Mouse (Mus musculus) kidney, postnatal 36 days (tissue): ENCODE measurements around the gene Filip1.

Experiments used
- DNase-seq, 2 experiments: peaks; one replicate each; pipeline ENCODE4 v3.0.0; 2021 to 2022; ENCODE audit warnings: mixed read lengths in 2 of 2

The Filip1 gene

DNA sequence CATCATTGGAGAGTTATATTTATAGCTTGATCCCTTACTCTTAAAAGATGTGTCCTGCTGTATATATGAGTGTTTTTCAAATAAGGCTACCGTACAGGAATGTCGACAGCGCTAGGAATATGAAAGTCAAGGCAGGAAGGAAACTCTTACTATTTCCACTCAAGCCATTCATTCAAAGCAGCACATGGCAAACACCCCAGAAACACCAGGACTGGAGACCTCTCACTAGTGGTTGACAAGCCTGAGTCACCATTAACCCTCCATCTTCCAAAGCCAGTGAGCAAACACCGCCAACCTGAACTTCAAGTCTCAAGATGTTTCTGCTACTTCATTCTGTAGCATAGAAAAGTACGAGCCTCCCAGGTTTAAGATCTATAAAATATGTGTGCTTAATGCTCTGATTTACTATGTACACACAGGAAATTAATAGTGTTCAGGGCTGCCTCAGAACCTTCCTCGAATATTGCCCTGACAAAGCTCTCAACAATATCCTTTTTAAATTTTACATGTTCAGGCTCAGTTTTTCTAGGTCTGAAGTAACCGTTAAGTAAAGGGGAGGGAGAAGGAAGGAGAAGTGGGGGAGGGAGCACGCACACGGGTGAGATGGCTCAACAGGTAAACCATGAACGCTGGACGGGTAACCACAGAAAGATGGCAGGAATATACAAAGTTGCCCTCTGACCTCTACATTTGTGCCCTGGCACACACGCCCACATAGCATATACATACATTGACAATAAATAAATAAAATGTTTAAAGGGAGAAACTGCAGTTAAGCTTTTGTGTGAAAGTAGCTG lies 34.2 kb downstream of the Filip1 start:
- no peak for DNase-seq

DNA sequence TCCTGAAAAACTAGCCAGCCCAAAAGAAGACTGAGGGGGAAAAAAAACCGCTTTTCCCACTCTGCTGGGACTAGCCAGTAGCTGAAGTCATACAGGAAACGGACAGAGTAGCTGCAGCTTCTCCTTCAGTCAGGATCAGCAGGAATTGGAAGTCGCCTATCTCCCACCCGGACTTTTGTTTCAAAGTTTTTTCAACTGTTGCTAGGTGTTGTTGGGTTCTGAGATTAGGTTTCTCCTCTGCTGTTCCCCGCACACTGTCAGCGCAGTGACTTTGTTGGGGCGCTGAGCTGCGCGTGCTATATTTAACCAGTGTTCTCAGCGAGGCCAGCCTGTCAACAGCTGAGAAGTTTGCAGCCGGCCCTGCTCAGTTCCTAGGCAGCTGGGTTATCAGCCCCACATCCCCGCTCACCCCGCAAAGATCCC lies 35.1 kb downstream of the Filip1 start:
- peak in 1 of 2 experiments; percentile 54 for DNase-seq

DNA sequence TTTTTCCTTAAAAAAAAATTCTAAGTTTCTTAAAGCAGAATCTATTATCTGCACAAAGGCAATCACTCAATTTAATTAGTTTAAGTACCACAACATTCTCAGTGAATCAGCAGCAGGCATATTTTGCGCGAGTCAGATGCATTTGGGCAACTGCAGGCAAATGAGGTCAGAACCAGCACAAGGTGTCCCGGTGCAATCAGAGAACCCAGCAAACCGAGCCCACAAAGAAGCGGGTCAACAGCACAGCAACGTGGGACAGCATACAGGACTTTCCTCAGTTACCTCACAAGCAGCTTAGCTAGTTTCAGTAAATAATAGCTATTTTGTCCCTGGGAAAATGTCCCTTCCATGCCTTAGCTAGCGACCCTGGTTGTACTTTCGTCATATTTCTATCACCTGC lies 35.9 kb downstream of the Filip1 start:
- DNase-seq: no peak

DNA sequence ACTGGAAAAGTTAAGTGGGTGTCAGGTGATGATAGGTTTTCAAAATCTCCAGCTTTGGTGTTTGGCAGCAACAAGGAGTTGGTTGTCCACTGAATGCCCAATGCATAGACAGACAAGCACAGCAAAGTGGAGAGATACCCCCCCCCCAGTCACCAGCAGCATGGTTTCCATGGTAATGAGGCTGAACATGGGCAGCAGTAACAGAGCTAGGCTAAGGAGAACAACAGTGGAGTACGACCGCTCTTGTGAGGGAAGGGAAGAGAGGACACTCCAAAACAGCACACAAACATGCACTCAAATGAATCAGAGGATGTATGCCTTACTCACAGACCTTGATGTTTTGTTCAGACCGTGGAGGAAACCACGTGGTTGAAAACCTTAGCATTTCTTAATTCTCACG lies 37.5 kb downstream of the Filip1 start:
- no peak for DNase-seq

DNA sequence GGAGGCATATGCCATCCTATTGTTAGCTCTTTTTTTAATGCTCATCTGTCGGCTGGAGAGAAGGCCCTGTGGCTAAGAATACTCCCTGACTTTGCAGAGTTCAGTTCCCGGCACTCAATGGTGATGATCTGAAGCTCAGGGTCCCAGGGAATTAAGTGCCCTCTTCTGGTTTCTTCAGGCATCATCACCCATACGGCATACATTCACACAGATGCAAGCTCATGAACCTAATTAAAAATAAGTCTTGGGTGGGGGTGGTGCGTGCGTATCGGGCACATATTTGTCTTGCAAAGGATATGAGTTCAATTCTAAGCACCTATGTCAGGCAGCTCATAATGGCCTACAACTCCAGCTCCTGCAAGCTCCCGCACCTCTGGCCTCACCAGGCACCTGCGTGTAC lies 39.1 kb downstream of the Filip1 start:
- no peak for DNase-seq

DNA sequence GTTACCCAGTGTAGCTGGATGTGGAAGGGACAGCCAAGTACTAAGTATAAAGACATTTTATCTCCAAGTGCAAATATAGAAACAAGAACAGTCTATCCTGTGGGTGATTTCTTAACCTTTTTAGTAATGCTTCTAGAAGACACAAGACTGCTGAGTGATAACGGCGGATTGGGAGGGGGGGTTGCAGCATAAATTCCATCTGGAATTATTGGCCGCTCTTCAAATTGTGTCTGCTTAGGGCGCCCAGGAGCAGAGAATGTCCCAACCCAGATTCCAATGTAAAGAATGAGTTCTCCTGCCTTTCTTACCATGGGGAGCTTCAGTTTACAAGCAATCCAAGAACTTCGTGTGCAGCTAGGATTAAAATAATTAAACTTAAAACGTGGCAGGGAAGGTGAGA lies 39.9 kb downstream of the Filip1 start:
- DNase-seq: no peak

DNA sequence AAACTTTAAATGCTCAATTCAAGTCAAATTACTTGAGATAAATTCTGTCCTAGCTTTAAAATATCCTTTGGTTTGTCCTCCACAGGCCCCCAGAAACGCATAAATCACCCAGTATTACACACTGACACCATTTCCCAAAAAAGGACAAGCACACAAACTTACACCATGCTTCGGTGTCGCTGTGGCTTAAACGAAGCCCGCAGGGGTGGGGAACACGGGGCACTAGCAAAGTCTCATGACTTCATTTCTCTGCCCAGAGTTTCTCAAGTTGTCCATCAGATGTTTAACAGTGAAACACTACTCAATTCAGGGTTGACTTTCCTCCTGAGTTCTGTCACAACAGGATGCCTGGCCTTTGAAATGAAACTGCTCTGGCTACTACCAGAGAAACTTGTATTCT lies 41.0 kb downstream of the Filip1 start:
- no peak for DNase-seq

DNA sequence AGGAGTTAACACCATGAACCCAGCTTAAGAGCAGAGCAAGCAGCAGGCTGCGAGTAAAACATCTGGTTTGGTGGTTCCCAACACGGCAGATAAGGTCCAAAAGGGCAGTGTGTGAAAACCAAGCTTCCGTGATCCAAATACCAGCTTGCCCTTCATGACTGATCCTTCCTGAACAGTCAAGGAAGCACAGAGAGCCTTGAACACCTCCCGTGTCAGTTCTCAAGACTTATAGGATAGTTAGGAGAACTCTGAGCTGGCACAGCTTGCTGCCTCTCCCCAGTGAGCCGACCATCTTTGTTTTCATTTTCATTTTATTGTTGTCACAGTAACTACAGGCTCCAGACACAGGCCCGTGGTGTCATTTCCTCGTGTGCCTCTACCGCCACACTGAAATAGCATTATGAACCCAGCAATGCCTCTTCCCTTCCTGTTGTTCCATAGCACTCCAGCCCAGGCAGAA lies 42.0 kb downstream of the Filip1 start:
- DNase-seq: peak in 1 of 2 experiments; percentile 23

DNA sequence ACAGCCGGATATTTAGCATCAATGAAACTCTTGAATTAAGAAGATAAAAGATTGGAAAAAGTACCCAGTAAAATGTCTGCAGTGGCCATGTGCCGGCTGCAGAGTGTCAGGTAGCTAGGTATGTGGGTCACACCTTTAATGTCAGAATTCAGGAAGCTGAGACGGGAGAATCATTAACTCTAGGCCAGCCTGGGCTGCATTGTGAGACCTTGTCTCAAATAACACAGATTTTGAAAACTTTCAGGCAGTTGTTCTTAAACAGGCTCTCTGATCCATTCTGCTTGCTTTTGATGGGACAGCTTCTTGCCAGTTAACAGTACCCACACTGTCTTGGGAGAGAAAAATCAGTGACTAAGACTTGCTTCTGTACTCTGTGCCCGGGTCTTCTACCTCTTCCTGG lies 43.1 kb downstream of the Filip1 start:
- peak in 1 of 2 experiments; percentile 12 for DNase-seq

DNA sequence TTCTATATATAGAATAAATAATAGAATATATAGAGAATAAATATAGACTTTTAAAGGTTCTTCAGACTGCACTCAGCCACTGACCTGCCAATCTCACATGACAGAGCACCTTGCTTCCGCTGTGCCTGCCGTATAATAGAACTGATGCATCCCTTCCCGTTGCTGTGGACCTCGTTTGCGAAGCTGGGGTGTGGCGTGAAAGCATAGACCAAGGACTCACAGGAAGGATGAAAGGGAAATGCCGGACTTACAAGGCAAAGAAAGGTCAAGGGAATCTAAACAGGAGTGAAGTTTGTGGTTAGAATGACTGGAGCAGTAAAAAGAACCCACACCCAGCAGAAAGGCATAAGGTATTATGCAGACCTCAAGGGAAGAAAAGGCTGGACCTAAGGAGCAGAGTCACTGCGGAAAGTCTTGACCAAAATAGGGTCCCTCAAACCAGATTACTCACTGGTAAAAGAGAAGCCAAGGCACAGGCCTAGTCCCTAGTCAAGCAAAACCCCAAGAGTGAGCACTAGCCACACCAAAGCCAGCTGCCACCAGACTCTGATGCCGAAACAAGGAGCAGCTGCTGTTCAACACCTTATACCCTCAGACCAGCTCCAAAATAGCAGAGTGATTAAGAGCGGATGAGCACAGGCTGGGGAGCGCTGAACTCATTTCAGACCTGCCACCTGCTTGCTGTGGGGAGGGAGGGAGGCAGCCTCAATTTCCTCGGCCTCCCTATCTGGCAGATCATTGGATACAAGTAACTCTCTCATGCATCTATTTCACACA lies 45.8 kb downstream of the Filip1 start:
- DNase-seq: no peak

DNA sequence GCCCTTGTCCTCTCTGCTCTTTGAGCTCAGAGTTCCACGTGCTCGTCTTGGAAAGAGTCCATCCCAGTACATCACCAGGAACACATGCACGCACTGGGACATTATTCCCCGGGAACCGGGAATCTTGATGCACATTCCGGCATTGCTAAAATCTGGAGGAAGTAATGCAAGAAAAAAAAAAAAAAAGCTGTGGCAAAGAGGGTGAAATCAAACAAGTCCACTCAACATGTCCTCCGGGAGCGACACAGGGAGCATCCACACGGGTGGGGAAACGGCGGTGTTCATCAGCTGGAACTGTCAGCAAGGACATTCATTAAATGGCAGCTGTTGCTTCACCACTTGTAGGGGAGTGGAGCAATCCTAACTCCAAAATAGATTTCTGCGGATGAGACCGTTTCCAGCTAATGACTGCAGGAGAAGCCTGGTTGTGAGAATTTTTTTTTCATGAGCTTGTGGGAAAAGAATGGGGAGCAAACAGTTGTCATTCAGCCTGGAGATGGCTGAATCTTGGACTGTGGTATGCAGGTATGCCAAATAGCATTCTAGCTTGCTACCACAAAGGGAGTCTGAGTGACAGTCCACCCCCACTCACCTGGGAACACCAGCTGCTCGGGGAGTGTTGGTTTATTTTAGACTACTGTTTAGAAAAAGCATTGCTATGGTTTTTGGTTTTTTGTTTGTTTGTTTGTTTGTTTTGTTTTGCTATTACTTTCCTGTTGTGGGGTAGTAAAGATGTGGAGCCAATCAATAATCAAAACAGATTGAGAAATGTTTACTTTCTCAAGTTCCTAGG lies 46.9 kb downstream of the Filip1 start:
- peak; percentile 41 to 54 for DNase-seq

DNA sequence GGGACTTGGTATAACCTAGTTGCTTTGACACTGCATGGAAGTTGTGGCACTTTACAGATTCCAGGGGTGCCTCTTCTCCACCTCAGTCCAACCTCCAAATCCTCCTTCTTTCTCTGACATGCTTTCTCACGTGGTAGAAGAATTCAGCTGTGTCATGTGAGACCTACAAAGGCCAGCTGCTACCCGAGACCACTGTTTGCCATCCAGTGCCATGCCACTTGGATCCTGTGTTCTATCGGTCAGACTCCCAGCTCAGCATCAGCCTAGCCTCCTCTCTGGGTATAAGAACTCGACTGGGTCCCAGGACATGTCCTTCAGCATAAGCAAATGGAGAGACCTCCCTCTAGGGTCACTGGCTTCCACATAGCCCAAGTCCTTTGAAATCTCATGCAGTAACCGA lies 47.6 kb downstream of the Filip1 start:
- DNase-seq: no peak

DNA sequence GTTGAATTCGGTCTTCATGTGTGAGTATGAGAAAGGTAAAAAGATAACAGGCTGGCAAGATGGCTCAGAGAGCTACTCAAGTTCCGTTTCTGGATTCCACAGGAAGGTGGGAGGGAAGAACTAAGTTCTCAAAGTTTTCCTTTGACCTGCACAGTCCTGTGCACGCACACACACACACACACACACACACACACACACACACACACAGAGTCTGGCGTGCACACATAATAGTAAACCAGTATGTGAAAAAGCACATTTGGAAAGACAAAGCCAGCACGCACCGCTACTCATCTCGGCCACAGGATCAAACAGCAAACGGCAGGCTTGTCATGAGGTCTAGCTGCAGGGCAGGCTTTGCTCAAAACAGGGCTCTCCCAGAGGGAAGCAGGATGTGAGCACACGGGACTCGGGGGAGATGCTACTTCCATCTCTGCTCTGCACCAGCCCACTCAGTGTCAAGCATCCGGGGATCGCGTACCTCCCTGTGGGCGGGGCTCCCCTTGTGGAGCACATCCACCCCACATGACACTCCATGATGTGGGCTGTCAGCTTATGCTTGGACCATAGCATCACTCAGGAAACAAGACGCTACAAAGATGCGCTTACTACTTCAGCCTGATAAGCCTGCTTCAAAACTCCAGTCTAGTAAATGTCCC lies 50.9 kb downstream of the Filip1 start:
- peak; percentile 55 to 67 for DNase-seq

DNA sequence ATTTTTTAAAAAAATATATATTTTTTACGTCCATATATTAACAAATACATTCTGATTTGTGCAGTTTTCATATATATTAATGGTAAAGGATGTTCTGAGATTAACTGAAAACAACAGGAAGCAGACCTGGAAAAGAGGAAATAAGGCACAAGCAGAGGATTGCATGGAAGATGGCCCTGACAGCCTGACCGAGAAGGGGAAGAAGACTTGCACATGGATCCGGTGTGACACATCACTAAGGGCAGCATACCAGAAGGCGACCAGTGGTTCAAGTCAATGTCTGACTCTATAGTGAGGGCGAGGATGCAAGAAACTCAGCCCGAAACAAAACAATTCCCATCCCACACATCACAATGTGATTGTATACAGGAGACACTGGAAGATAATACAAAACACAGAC lies 52.2 kb downstream of the Filip1 start:
- no peak for DNase-seq

DNA sequence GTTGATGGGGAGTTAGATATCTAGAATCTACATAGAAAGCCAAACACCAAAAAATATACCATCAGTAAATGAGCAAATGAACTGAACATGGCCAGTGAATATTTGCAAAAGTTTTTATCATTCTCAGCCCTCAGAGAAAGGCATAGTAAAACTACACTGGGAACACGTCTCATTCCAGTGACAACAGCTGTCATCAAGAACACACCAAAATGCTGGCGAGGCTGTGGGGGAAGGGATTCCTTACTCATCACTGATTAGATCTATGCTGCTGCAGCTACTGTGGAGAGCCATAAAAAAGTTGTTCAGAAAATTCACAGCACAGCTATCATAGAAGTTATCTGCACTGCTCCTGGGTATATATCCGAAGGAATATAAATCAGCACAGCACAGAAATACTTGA lies 54.3 kb downstream of the Filip1 start:
- DNase-seq: no peak

DNA sequence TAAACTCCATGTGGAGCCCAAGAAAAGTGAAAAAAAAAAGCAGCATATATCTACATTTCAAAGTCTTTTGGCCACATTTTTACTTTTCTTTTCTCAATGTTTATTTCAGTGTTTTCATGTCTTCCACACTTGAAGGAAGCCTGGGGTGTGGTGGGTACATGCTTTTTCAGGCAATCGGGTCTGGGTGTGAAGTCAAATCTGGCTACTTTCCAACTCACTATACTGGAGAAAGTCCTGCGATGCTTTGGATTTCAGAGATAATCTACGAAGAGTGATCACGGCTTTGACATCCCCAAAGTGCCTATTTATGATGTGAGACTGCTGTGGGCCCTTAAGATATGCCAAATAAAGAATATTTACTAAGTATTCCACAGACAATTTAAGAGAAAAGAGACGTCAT lies 57.7 kb downstream of the Filip1 start:
- no peak for DNase-seq

DNA sequence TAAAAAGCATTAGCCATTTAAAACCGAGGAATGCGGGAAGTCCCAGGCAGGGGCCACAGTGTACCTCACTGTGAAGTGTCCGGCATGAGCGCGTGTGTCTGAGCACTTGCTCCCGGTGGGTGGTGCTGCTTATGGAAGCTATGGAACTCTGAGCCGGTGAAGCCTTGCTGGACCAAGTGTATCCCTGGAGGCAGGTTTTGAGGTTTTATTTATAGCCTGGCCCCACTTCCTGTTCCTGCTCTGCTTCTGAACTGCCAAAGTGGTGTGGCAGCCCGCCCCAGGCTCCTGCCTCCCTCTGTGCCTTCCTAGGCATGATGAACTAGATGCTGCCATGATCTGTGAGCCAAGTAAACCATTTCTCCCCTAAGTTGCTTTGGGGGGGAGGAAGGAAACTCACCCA lies 60.7 kb downstream of the Filip1 start:
- DNase-seq: peak; percentile 24 to 32

DNA sequence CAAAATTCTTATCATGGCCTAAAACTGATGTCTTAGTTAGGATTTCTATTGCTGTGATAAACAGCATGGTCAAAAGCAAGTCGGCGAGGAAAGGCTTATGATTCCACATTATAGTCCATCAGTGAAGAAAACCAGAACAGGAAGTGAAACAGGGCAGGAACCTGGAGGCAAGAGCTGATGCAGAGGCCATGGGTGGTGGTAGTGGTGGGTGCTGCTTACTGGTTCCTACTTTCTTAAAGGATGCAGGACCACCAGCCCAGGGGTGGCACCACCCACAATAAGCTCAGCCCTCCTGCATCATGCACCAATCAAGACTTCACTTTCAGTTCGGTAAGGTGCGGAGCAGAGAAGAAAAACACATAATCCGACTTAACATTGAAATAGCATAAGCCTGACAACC lies 61.3 kb downstream of the Filip1 start:
- no peak for DNase-seq

DNA sequence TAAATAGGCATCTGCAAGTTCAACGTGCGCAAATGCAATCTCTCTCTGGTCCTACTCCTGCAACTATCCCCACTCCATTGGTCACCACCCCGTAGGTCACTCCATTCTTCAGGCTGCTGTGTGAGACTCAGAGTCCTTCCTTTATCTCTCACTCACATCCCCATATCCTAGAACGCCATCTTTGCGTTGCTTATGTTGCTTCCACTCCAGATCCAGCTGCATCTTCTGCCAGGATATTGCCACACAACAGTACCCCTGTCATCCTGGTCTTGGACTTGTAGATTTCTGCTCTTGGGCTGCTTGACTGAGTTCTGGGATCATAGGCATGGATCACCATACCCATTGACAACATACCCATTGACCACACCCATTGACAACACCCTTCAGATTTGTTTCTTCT lies 62.0 kb downstream of the Filip1 start:
- no peak for DNase-seq

DNA sequence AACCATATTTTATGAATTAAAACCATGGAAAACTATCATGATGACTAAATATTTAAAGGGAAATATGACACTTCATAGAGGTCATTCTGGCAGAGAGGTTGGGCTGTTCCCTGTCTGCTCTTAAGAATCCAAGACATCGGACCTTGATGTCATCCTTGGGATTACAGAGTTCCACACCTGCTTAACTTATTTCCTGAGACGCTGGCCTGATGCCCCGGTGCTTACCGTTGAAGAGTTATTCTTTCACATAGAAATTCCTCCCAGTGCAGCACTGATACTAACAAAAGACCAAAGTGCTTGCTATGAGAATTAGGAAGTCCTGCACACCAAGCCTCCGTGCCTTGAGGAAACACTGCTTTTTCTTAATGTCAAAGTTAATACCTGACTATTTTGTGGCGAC lies 62.6 kb downstream of the Filip1 start:
- DNase-seq: no peak

DNA sequence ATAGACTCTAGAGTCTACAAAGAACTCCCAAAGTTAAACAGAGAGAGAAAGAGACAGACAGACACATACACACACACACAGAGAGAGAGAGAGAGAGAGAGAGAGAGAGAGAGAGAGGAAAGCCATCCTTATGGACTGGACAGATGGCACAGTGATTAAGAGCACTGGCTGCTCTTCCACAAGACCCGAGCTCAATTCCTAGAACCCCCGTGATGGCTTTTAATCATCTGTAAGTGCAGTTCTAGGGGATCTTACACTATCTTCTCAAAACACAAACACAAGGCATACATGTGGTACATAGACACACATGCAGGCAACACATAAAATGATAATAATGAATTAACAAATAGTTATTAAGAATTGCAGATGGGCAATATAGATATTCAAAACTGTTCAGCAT lies 64.3 kb downstream of the Filip1 start:
- no peak for DNase-seq

DNA sequence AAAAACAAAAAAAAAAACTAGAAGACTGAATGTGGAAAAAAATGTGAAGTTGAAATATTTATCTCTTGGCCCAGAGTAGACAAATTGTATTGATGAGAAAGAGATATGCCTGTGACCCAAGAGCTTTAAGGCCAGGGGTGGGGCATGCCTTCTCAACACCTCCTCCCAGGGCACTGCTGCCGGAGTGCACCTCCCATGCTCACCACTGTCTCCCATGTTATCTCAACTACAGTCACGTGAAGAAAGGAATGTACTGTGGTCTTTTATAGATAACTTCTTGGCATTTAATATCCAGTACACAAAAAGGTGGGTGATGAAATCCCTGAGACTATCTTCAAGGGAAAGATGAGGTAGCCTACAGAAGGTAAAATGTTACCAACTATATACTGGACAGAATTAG lies 64.7 kb downstream of the Filip1 start:
- no peak for DNase-seq

DNA sequence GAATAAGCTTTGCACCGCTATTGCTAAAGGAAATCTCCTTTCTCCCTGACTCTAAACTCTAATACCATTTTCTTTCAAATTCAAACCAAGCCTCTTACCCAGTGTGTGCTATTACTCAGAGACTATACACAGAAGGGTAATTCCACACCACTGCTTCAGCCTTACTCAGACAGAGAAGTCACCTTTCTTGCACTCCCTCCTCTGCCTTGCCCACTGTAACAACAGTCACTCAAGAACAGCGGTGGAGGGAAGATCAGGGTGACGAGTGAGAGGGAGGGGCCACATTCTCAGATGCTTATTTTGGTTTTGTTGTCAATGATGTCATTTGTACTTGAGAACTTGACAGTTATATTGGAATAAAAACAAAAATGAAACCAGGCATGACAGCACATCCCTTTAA lies 65.2 kb downstream of the Filip1 start:
- DNase-seq: no peak
